Mouse (Mus musculus) ES-Bruce4 (cell line): ENCODE results near the gene Agap1. TPM values are rescaled to one million over a fixed set of nuclear protein-coding genes. Genes with fewer than 3 reads are reported as not detected.
A peak's percentile ranks its signal among the peaks of the same experiment; 100 is the strongest.

ENCODE experiments used
- H3K27ac ChIP-seq: 2 replicates; pipeline ENCODE4 v1.5.1; 2012; ENCODE audit warnings: low read length, inconsistent platforms; ENCODE audit not compliant: insufficient read depth
- H3K27me3 ChIP-seq: 2 replicates; pipeline ENCODE4 v1.6.1; 2012; ENCODE audit warnings: mild to moderate bottlenecking, low read length, inconsistent platforms; ENCODE audit not compliant: control insufficient read depth, poor library complexity, insufficient read depth, severe bottlenecking
- H3K36me3 ChIP-seq: 2 replicates; pipeline ENCODE4 v1.6.1; 2012; ENCODE audit warnings: inconsistent platforms, mild to moderate bottlenecking, low read length, moderate library complexity; ENCODE audit not compliant: control insufficient read depth, poor library complexity, insufficient read depth, severe bottlenecking
- H3K4me1 ChIP-seq: one replicate; pipeline ENCODE4 v1.8.1; 2011; ENCODE audit warnings: low read length; ENCODE audit not compliant: control insufficient read depth, insufficient read depth
- H3K4me3 ChIP-seq: 2 replicates; pipeline ENCODE4 v1.5.1; 2011; ENCODE audit warnings: low read depth, mild to moderate bottlenecking, low read length
- H3K9ac ChIP-seq: 2 replicates; pipeline ENCODE4 v1.6.1; 2012; ENCODE audit warnings: low read depth, mild to moderate bottlenecking, inconsistent platforms; ENCODE audit not compliant: poor library complexity, severe bottlenecking
- H3K9me3 ChIP-seq: replicated peaks from 2 replicates; pipeline ENCODE4 v1.6.1; 2012; ENCODE audit warnings: mild to moderate bottlenecking, low read length, inconsistent platforms; ENCODE audit not compliant: control insufficient read depth, poor library complexity, insufficient read depth, severe bottlenecking
- CTCF ChIP-seq: IDR thresholded peaks from one replicate; pipeline ENCODE4 v1.8.1; 2011; ENCODE audit warnings: low read depth, low read length
- EP300 ChIP-seq: IDR thresholded peaks from 2 replicates; pipeline ENCODE4 v1.6.1; 2011; ENCODE audit warnings: low read depth, low read length; ENCODE audit not compliant: insufficient read depth
- POLR2A ChIP-seq: IDR thresholded peaks from one replicate; pipeline ENCODE4 v1.8.1; 2011; ENCODE audit warnings: low read length; ENCODE audit not compliant: insufficient read depth
- polyA plus RNA-seq: library from polyadenylated mRNA; stranded (reverse); fragments of >200 nt; gene quantifications from 2 replicates; pipeline ENCODE4 v1.2.4, GENCODE M21; 2011; ENCODE audit warnings: low read depth; ENCODE audit not compliant: missing spikeins, insufficient read depth, insufficient read length

Gene Agap1
- polyA plus RNA-seq, 1 experiment, result 31.0 TPM

GRCm38 (mm10) chr1:89525825-89526224, 71.2 kb downstream of the Agap1 start:
- peaks cover 3% of the 10 kb centered on the region for H3K4me1 ChIP-seq
- H3K27ac ChIP-seq, result no peak overlapping the region

DNA sequence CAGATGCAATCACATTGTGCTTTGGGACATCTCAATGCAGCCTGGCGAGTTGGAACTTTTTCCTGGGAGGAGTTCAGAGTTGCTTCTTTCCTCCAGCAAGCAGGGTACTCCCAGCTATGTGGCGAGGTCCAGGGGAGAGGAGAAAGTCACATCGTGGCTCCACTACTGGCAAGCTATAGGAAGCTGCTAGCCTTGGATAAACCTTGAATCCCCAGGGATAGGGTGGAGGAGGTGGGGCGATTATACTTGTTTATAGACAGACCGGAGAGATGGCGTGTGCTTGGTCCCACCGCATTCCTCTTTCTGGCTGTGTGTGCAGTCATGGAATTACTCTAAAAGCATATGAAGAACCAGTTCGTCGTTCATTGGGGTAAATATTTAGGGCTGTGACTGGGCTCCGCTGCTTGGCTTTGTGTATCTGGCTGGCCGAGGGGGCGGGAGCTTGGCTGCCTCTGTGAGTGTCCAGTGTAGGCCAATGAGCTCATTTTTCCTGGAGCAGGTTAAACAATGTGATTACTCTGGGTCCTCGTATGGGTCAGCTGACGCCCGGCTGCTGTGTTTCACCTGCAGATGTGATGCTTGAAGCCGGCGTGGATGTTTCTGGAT, 74.2 kb downstream of the Agap1 start:
- Histone ChIP-seq H3K4me3 (no peak overlapping the region), H3K9me3 (no peaks in the 10 kb centered on the region), H3K4me1 (no peaks in the 10 kb centered on the region), H3K27me3 (no peaks in the 10 kb centered on the region), H3K36me3 (no peaks in the 10 kb centered on the region), H3K27ac (no peak overlapping the region), H3K9ac (no peak overlapping the region)
- TF ChIP-seq CTCF (no peak), POLR2A (no peak)

More at GRCm38 (mm10) chr1:89525825-89526224, 71.2 kb downstream of the Agap1 start:
- H3K36me3 ChIP-seq, result no peaks in the 10 kb centered on the region
- no peaks in the 10 kb centered on the region for H3K27me3 ChIP-seq
- TF ChIP-seq CTCF, result peak; percentile 54
- no peak for TF ChIP-seq POLR2A
- no peak overlapping the region for H3K9ac ChIP-seq
- no peaks in the 10 kb centered on the region for H3K9me3 ChIP-seq
- H3K4me3 ChIP-seq, result no peak overlapping the region

GRCm38 (mm10) chr1:89533702-89534101, 79.1 kb downstream of the Agap1 start:
- no peaks in the 10 kb centered on the region for H3K36me3 ChIP-seq
- H3K27ac ChIP-seq, result no peak overlapping the region
- no peaks in the 10 kb centered on the region for H3K4me1 ChIP-seq
- TF ChIP-seq POLR2A (no peak), EP300 (no peak), CTCF (no peak)
- H3K27me3 ChIP-seq, result no peaks in the 10 kb centered on the region
- no peaks in the 10 kb centered on the region for H3K9me3 ChIP-seq
- no peak overlapping the region for H3K4me3 ChIP-seq
- H3K9ac ChIP-seq, result no peak overlapping the region

GRCm38 (mm10) chr1:89535206-89535605, 80.6 kb downstream of the Agap1 start:
- Histone ChIP-seq H3K27ac (no peak overlapping the region), H3K27me3 (no peaks in the 10 kb centered on the region), H3K9me3 (no peaks in the 10 kb centered on the region), H3K36me3 (no peaks in the 10 kb centered on the region), H3K9ac (no peak overlapping the region), H3K4me3 (no peak overlapping the region), H3K4me1 (no peaks in the 10 kb centered on the region)
- no peak for TF ChIP-seq EP300
- TF ChIP-seq POLR2A, result no peak
- no peak for TF ChIP-seq CTCF

DNA sequence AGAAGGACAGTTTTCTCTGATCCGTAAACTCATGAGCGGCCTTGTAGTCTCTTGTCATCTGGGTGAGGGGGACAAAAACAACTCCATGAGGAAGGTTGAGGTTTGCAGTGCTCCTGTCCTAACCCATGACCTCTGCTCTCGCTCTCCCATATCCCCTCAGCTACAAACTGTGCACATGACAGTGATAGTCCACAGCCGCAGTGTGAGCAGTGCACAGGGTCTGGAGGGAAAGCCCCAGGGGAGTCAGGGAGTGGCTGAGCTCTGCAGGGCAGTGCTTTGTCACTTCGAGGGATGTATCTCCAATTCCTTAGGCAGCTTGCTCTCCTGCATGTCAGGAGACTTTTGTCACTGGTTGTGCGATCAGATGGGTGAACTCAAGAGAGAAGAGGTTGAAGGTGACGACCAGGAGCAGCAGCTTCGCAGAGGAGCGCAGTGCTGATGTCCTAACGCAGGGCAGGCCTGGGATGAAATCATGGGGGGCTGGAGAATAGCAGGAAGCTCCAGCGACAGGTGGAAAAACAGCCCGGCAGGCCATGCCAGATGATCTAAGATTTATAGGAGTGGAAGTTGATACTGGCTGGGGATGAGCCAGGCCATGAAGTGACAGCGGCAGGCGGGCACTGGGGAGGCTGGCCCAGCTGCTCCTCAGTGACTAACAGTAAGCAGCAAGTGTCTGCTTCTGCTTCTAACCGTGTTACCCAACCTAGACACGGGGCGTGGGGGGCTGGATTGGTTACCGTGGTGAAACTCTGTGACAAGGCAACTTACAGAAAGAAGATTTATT, 83.7 kb downstream of the Agap1 start:
- Histone ChIP-seq H3K27me3 (no peaks in the 10 kb centered on the region), H3K9ac (no peak overlapping the region), H3K9me3 (no peaks in the 10 kb centered on the region), H3K27ac (no peak overlapping the region), H3K4me1 (no peaks in the 10 kb centered on the region), H3K36me3 (no peaks in the 10 kb centered on the region), H3K4me3 (no peak overlapping the region)
- TF ChIP-seq EP300 (no peak), CTCF (no peak), POLR2A (no peak)

DNA sequence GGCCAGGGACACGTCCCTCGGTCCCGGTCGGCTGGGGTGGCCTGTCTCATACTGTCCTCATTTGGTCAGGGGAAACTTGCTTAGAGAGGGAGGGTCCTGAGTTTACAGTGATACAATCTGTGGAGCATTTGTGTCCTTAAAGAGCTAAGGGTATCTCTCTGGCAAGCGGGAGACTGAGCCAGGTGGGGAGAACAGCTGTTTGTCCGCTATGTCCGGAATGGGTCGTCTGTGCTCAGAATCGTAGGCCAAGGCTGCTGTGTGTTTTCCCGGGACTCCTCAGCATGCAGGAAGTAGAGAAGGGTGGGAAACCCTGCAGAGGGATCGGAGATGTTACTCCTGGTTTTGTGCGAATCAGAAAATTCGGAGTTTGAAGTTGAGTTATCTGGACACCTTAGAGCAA, 84.5 kb downstream of the Agap1 start:
- no peak overlapping the region for H3K4me3 ChIP-seq
- no peak overlapping the region for H3K9ac ChIP-seq
- no peak for TF ChIP-seq EP300
- no peak for TF ChIP-seq POLR2A
- TF ChIP-seq CTCF, result no peak
- no peaks in the 10 kb centered on the region for H3K9me3 ChIP-seq
- no peaks in the 10 kb centered on the region for H3K4me1 ChIP-seq
- H3K36me3 ChIP-seq, result no peaks in the 10 kb centered on the region
- H3K27me3 ChIP-seq, result no peaks in the 10 kb centered on the region
- no peak overlapping the region for H3K27ac ChIP-seq
